Mouse (Mus musculus) urinary bladder, postnatal 4 days (tissue): ENCODE results near the gene Sarm1.

ENCODE experiments used
- DNase-seq, 2 experiments: peaks; one replicate each; pipeline ENCODE4 v3.0.0; 2021 to 2022; ENCODE audit warnings: low spot score in 2 of 2

Gene Sarm1

DNA sequence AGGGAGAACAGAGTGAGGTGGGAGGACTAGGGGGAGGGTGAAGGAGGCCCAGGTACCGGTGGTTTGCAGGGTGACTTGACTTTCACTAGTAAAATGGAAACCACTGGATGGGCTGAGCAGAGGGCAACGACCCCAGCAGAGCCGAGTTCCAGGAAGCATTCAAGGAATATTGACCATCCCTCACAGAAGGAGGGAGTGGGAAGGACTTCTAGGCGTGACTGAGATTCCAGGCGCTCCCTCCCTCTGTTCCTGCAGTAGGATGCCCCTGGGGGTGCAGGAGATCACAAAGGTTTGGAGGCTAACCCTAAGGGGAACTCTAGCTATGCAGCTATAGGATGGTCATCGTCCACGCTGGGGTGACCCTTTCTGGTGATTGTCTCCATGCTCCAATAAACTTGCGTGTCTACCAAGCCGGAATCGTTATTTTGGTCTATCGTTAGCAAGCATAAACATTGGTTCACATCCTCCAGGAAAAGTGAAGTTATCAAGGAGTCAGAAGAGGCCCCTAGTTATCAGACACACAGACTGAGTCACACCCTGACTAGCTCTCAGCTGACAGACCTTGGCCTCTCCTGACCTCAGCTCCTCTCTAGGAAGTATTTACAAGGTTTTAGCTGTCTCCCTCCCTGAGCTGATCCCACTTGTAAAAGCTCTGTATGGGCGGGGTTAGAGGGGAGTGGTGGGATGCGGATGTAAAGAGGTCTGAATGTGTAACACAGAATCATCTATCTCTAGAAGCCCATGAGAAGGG, 34.1 kb downstream of the Sarm1 start:
- DNase-seq: no peak

DNA sequence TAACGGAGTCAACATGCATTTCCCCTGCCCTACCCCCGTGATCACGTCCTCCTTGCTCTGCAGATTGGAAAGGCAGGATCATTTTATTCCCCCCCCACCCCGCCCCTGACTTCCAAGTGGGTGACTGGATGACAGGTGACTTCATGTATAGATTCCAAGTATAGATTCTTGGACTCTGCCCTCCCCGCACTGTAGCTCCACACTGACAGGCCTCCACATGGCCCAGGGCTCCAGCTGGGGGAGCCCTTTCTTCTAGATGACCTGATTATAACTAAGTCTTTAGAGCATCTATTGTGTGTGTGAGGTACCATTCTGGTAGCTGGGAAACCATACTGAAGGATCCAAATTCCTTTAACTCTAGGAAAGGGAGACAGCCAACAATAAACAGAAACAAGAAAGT, 34.9 kb downstream of the Sarm1 start:
- no peak for DNase-seq

DNA sequence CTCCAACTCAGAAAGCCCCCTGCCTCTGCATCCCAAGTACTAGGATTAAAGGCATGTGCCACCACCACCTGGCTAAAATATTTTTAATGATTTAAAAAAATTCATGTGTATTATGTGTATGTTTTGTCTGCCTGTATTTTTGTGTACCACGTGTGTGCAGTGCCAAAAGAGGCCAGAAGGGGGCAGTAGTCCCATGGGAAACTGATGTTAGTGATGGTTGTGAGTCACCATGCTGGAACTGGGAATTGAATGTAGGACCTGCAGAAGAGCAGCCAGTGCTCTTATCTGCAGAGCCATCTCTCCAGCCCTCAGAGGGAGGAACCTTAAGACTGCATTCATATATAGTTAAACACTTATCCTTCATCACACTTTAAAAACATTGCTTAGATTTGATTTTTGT, 35.7 kb downstream of the Sarm1 start:
- DNase-seq: no peak

GRCm38 (mm10) chr11:78458740-78459139, 38.8 kb downstream of the Sarm1 start:
- DNase-seq: no peak

- peak in 1 of 2 experiments; percentile 25 for DNase-seq
Observed at GRCm38 (mm10) chr11:78455308-78455707, 42.2 kb downstream of the Sarm1 start.

DNA sequence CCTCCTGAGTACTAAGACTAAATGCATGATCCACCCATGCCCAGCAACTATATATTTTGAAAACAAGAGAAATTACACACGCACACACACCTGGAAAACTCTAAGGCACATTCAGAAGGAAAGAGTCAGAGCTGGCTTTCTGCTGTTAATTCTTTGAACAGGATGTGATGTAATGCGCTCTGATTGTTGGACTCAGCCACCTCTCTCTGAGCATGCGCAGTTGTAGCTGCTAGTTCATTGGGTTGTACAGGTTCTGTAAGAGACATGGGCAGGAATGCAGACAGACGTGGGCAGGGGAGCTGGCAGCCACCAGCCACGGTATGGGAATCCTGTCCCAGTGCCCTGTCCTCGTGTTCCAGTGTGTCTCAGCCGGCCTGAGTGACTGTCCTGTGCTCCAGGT, 43.3 kb downstream of the Sarm1 start:
- no peak for DNase-seq

- DNase-seq: peak in 1 of 2 experiments; percentile 26
Observed at GRCm38 (mm10) chr11:78453675-78454074, 43.9 kb downstream of the Sarm1 start.

DNA sequence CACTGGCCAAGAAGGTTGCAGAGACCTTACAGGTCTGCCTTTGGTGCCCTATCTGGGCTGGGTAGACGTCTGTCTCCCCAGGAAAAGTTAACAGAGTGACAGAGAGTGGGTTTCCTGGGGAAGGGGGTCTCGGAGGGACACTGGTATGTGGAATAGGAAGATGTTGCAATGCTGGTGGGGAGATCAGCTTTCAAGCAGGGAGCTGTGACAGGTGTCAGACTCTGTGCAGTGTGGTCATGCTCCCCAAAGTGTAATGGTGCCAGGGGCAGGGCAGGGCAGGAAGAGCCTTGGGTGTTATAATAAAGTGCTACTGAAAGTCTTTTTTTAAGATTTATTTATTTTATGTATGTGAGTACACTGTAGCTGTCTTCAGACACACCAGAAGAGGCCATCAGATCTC, 47.2 kb downstream of the Sarm1 start:
- no peak for DNase-seq

DNA sequence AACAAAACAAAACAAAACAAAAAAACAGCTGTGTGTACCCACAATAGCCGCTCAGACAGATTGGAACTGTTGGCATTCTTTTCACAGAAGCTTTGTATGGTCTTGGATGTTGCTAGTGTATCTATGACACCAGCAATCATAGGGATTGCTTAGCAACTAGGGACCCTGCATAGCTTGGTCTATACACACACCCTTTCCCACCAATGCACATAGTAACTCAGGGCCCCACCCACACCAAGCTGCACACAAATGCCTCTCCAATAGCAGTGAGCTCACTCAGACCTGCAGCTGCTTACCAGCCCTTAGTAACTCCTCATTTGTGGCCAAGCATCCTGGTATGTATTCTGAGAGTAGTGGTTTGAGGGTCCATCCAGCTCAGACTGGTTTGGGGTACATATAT, 49.3 kb downstream of the Sarm1 start:
- no peak for DNase-seq

- no peak for DNase-seq
Observed at GRCm38 (mm10) chr11:78447168-78447567, 50.4 kb downstream of the Sarm1 start.

DNA sequence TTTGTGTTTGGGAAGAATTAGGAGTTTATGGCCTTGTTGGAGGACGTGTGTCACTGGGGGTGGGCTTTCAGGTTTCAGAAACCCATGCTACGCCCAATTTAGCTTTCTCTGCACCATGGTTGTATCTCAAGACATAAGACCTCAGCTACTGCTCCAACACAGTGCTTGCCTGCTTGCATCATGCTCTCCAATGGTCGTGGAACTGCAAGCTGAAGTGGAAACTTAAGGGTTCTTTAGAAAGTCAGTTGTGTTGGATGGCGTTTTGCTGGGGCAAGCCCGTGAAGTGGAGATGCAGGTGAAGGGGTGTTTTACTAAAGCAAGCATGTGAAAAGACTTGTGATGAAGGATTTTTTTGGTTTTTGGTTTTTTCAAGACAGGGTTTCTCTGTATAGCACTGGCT, 54.4 kb downstream of the Sarm1 start:
- no peak for DNase-seq

DNA sequence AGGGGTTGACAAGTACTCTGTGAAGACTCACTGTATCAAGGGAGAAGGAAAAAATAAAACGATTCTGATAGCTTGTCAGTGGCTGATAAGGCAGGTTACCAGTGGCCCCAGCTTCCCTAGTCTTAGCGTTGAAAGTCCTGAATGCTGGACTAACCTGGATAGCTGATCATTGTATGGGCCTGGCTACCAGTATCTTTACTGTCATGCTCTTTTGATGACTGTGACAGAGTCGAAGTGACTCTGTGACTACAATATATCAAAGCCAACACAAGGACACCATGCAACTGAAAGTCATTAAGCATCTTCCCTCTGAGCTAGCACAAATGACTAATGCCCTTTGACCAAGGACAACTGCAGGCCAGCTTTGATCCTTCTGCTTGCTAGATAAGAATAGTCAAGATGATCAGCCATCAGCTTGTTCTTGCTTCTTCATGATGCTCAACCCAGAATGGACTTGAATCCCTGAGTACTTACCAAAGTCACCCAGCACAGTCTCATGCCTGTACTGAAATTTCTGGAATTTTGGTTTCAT, 59.1 kb downstream of the Sarm1 start:
- DNase-seq: no peak

- DNase-seq: no peak
Observed at GRCm38 (mm10) chr11:78437182-78437581, 60.4 kb downstream of the Sarm1 start.

DNA sequence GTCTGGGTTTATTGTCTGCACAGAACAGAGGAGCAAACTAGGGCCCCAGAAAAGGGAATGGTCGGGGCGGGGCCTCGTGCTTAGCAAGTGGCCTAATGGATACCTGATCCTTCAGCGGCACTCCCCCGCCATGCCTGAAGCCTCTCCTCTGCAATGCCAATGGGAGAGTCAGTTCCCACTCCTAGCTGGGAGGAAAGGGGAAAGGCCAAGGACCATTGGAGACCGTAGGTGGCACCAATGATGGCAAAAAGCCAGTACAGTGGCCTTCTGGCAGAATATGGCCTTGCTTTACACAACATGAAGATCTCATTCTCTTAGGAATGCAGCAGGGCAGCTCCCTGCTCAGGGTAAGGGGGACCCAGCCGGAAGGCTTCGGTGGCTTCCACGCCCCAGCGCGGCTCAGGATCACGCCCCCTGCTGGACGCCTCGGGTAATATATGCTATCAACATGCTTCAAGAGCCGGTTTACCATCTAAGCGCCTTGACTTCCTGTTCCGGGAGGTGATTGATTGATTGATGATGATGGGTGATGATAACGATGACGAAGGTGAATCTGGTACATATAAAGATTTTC, 61.7 kb downstream of the Sarm1 start:
- peak; percentile 66 to 68 for DNase-seq

DNA sequence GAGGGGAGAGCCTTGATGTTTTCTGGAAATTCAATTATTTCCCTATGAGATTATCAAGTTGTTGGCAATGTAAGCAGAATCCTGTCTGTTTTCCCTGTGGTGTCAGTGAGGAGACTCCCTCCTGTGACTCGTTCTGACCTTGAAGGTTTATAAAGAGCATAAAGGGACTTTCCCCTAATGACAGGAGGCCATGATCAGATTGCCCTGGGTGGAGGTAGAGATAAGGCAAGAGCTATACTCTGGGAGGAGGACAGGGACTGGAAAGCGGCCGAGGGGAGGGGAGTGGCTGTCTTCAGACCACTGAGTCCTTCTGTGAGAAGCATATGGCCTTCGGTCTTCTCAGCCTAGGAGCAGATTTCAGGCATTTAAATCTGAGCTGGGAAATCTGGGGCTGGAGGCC, 63.5 kb downstream of the Sarm1 start:
- no peak for DNase-seq

GRCm38 (mm10) chr11:78431176-78431575, 66.4 kb downstream of the Sarm1 start:
- DNase-seq: no peak

- DNase-seq: no peak
Observed at GRCm38 (mm10) chr11:78430195-78430878, 67.2 kb downstream of the Sarm1 start.

DNA sequence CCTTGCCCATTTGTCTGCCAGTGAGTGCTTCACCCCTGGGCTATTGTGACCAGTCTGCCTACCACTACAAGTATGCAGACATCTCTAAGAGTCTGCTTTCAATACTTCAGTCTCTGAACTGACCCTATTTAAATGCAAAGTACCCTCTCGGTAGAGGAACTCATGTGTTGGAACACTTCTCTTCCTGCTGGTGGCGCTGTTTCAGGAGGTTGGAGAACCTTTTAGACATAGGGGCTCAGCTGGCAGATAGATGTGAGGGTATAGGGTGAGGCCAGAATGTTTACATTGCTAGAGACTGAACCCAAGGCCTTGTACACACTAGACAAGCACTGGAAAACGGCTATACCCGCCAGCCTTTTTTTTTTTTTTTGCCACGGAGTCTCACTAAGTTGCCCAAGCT, 69.2 kb downstream of the Sarm1 start:
- DNase-seq: no peak

- no peak for DNase-seq
Observed at GRCm38 (mm10) chr11:78427655-78428054, 69.9 kb downstream of the Sarm1 start.

GRCm38 (mm10) chr11:78425572-78425971, 72.0 kb downstream of the Sarm1 start:
- DNase-seq: no peak

DNA sequence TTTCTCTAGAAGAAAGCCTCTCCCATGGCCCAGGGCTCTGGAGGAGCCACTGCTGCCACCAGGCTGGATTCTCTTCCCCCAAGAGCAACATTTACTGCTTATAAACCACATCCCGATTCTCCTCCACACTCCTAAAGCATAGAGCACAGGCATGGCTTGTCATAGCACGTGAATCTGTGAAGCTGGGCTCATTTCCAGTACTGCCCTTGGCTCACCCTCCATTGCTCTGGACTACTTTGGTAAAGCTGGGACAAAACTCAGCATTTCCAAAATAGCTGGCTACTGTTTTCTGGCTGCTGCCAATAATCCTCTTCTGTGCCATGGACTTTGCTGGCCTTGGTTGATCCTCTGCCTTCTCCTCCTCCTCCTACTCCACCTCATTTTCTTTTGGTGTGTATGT, 73.2 kb downstream of the Sarm1 start:
- no peak for DNase-seq
